Mouse (Mus musculus) kidney, postnatal 14 days (tissue): Measurements from ENCODE around the gene Zbtb41.
A peak's percentile ranks its signal among the peaks of the same experiment; 100 is the strongest.

Source experiments
- DNase-seq: peaks from one replicate; pipeline ENCODE4 v3.0.0; 2022; ENCODE audit warnings: mixed read lengths

Gene Zbtb41

GRCm38 (mm10) chr1:139480246-139480645, 58.2 kb downstream of the Zbtb41 start:
- DNase-seq: no peak

GRCm38 (mm10) chr1:139481146-139481545, 59.1 kb downstream of the Zbtb41 start:
- no peak for DNase-seq

DNA sequence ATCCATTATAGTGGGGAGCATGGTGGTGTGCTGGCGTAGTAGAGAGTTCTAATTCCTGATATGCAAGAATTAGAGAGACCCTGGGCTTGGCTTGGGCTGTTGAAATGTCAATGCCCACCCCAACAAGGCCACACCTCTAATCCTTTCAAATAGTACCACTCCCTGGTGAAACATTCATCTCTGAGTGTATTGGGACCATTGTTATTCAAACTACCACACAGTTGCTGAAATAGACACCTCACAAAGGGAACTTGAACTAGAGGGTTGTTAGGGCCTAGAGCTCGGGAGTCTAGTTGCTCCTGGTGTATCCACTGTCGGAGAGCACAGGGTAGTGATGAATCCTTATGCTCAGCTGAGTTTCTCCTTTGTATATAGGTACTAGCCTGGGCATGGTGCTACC, 72.5 kb downstream of the Zbtb41 start:
- no peak for DNase-seq

GRCm38 (mm10) chr1:139495408-139495807, 73.3 kb downstream of the Zbtb41 start:
- no peak for DNase-seq

GRCm38 (mm10) chr1:139496212-139496611, 74.1 kb downstream of the Zbtb41 start:
- no peak for DNase-seq

GRCm38 (mm10) chr1:139499751-139500150, 77.7 kb downstream of the Zbtb41 start:
- DNase-seq: no peak

GRCm38 (mm10) chr1:139501258-139501752, 79.2 kb downstream of the Zbtb41 start, which contains the start of gene F13b:
Gene F13b, plus strand, starts transcription at chr1:139501702.
- peak; percentile 14 for DNase-seq
